Mouse (Mus musculus): ENCODE measurements at regions not wholly inside any gene's neighbourhood (a gene's known extent, or its start where the extent isn't known, plus 50 kb on each side); places are given as distances from the start of the nearest gene placed in this dataset.

- H3K9me3 ChIP-seq (ENCODE audit: control insufficient read depth, low read length): no peaks in the 10 kb centered on the region
- no peak overlapping the region for H3K4me3 ChIP-seq (ENCODE audit: low read depth, low read length)
- H3K36me3 ChIP-seq (ENCODE audit: control insufficient read depth, insufficient read depth, low read length): no peaks in the 10 kb centered on the region
- H3K4me1 ChIP-seq (replicated peaks; ENCODE audit: control insufficient read depth, insufficient read depth, low read length): no peaks in the 10 kb centered on the region
- ATAC-seq (ENCODE audit: low FRiP score) (no peak), DNase-seq (ENCODE audit: low spot score) (no peak)
- no peak overlapping the region for H3K4me2 ChIP-seq (replicated peaks; ENCODE audit: low read depth, low read length)
- no peak overlapping the region for H3K9ac ChIP-seq (ENCODE audit: low read depth, low read length)
- H3K27ac ChIP-seq (ENCODE audit: low read depth, low read length): no peak overlapping the region
- no peaks in the 10 kb centered on the region for H3K27me3 ChIP-seq (ENCODE audit: control insufficient read depth, insufficient read depth, low read length)
- 90% methylated on average over 16 of the region's 16 CpGs for WGBS
These were observed 72.2 kb downstream of the Ackr3 start for GRCm38 (mm10) chr1:90275786-90276520.

GRCm38 (mm10) chr1:90277486-90278255 is 73.9 kb downstream of the Ackr3 start:
- H3K27me3 ChIP-seq (ENCODE audit: control insufficient read depth, insufficient read depth, low read length): no peaks in the 10 kb centered on the region
- H3K4me3 ChIP-seq (ENCODE audit: low read depth, low read length): no peak overlapping the region
- no peak for DNase-seq (ENCODE audit: low spot score)
- no peak overlapping the region for H3K9ac ChIP-seq (ENCODE audit: low read depth, low read length)
- no peak for ATAC-seq (ENCODE audit: low FRiP score)
- WGBS: 89% methylated on average over 18 of the region's 18 CpGs
- no peaks in the 10 kb centered on the region for H3K36me3 ChIP-seq (ENCODE audit: control insufficient read depth, insufficient read depth, low read length)
- no peaks in the 10 kb centered on the region for H3K9me3 ChIP-seq (ENCODE audit: control insufficient read depth, low read length)
- H3K4me1 ChIP-seq (replicated peaks; ENCODE audit: control insufficient read depth, insufficient read depth, low read length): no peaks in the 10 kb centered on the region
- H3K27ac ChIP-seq (ENCODE audit: low read depth, low read length): no peak overlapping the region
- no peak overlapping the region for H3K4me2 ChIP-seq (replicated peaks; ENCODE audit: low read depth, low read length)

GRCm38 (mm10) chr1:90279066-90279839 is 75.5 kb downstream of the Ackr3 start:
- Histone ChIP-seq H3K27ac (ENCODE audit: low read depth, low read length) (no peak overlapping the region), H3K4me1 (replicated peaks; ENCODE audit: control insufficient read depth, insufficient read depth, low read length) (no peaks in the 10 kb centered on the region), H3K27me3 (ENCODE audit: control insufficient read depth, insufficient read depth, low read length) (no peaks in the 10 kb centered on the region), H3K4me2 (replicated peaks; ENCODE audit: low read depth, low read length) (no peak overlapping the region), H3K36me3 (ENCODE audit: control insufficient read depth, insufficient read depth, low read length) (no peaks in the 10 kb centered on the region), H3K9ac (ENCODE audit: low read depth, low read length) (no peak overlapping the region), H3K9me3 (ENCODE audit: control insufficient read depth, low read length) (no peaks in the 10 kb centered on the region), H3K4me3 (ENCODE audit: low read depth, low read length) (no peak overlapping the region)
- DNase-seq (ENCODE audit: low spot score) (no peak), ATAC-seq (ENCODE audit: low FRiP score) (no peak)
- WGBS: 79% methylated on average over 20 of the region's 20 CpGs

- Histone ChIP-seq H3K27ac (ENCODE audit: low read depth, low read length) (no peak overlapping the region), H3K4me1 (replicated peaks; ENCODE audit: control insufficient read depth, insufficient read depth, low read length) (peaks cover 1% of the 10 kb centered on the region; the same call in 1 of the 2 replicates), H3K4me3 (ENCODE audit: low read depth, low read length) (no peak overlapping the region), H3K9ac (ENCODE audit: low read depth, low read length) (no peak overlapping the region), H3K27me3 (ENCODE audit: control insufficient read depth, insufficient read depth, low read length) (no peaks in the 10 kb centered on the region), H3K36me3 (ENCODE audit: control insufficient read depth, insufficient read depth, low read length) (no peaks in the 10 kb centered on the region), H3K4me2 (replicated peaks; ENCODE audit: low read depth, low read length) (no peak overlapping the region), H3K9me3 (ENCODE audit: control insufficient read depth, low read length) (no peaks in the 10 kb centered on the region)
- WGBS: 77% methylated on average over 8 of the region's 8 CpGs
- ATAC-seq (ENCODE audit: low FRiP score): no peak
- DNase-seq (ENCODE audit: low spot score): no peak
These were observed 76.4 kb downstream of the Ackr3 start for GRCm38 (mm10) chr1:90280227-90280626.

- no peaks in the 10 kb centered on the region for H3K36me3 ChIP-seq (ENCODE audit: control insufficient read depth, insufficient read depth, low read length)
- H3K4me2 ChIP-seq (replicated peaks; ENCODE audit: low read depth, low read length): no peak overlapping the region
- no peaks in the 10 kb centered on the region for H3K9me3 ChIP-seq (ENCODE audit: control insufficient read depth, low read length)
- no peak overlapping the region for H3K27ac ChIP-seq (ENCODE audit: low read depth, low read length)
- 97% methylated on average over 1 of the region's 1 CpGs for WGBS
- H3K27me3 ChIP-seq (ENCODE audit: control insufficient read depth, insufficient read depth, low read length): no peaks in the 10 kb centered on the region
- ATAC-seq (ENCODE audit: low FRiP score) (no peak), DNase-seq (ENCODE audit: low spot score) (no peak)
- no peak overlapping the region for H3K4me3 ChIP-seq (ENCODE audit: low read depth, low read length)
- no peak overlapping the region for H3K9ac ChIP-seq (ENCODE audit: low read depth, low read length)
- H3K4me1 ChIP-seq (replicated peaks; ENCODE audit: control insufficient read depth, insufficient read depth, low read length): peaks cover 2% of the 10 kb centered on the region; the same call in 1 of the 2 replicates
These were observed 77.5 kb downstream of the Ackr3 start for GRCm38 (mm10) chr1:90281255-90281654.

- no peaks in the 10 kb centered on the region for H3K27me3 ChIP-seq (ENCODE audit: control insufficient read depth, insufficient read depth, low read length)
- no peak overlapping the region for H3K9ac ChIP-seq (ENCODE audit: low read depth, low read length)
- no peaks in the 10 kb centered on the region for H3K36me3 ChIP-seq (ENCODE audit: control insufficient read depth, insufficient read depth, low read length)
- H3K9me3 ChIP-seq (ENCODE audit: control insufficient read depth, low read length): no peaks in the 10 kb centered on the region
- peaks cover 2% of the 10 kb centered on the region; the same call in 1 of the 2 replicates for H3K4me1 ChIP-seq (replicated peaks; ENCODE audit: control insufficient read depth, insufficient read depth, low read length)
- DNase-seq (ENCODE audit: low spot score): no peak
- H3K4me3 ChIP-seq (ENCODE audit: low read depth, low read length): no peak overlapping the region
- H3K4me2 ChIP-seq (replicated peaks; ENCODE audit: low read depth, low read length): no peak overlapping the region
- 97% methylated on average over 6 of the region's 6 CpGs for WGBS
- no peak for ATAC-seq (ENCODE audit: low FRiP score)
- H3K27ac ChIP-seq (ENCODE audit: low read depth, low read length): no peak overlapping the region
These were observed 78.2 kb downstream of the Ackr3 start for GRCm38 (mm10) chr1:90281956-90282355.

GRCm38 (mm10) chr1:90282367-90282766 is 78.6 kb downstream of the Ackr3 start:
- Histone ChIP-seq H3K9me3 (ENCODE audit: control insufficient read depth, low read length) (no peaks in the 10 kb centered on the region), H3K4me2 (replicated peaks; ENCODE audit: low read depth, low read length) (no peak overlapping the region), H3K27ac (ENCODE audit: low read depth, low read length) (no peak overlapping the region), H3K4me3 (ENCODE audit: low read depth, low read length) (no peak overlapping the region), H3K27me3 (ENCODE audit: control insufficient read depth, insufficient read depth, low read length) (no peaks in the 10 kb centered on the region), H3K4me1 (replicated peaks; ENCODE audit: control insufficient read depth, insufficient read depth, low read length) (peaks cover 2% of the 10 kb centered on the region; the same call in 1 of the 2 replicates), H3K36me3 (ENCODE audit: control insufficient read depth, insufficient read depth, low read length) (no peaks in the 10 kb centered on the region), H3K9ac (ENCODE audit: low read depth, low read length) (no peak overlapping the region)
- 84% methylated on average over 8 of the region's 8 CpGs for WGBS
- ATAC-seq (ENCODE audit: low FRiP score) (no peak), DNase-seq (ENCODE audit: low spot score) (no peak)

- Histone ChIP-seq H3K4me1 (replicated peaks; ENCODE audit: control insufficient read depth, insufficient read depth, low read length) (peaks cover 2% of the 10 kb centered on the region; the same call in 1 of the 2 replicates), H3K36me3 (ENCODE audit: control insufficient read depth, insufficient read depth, low read length) (no peaks in the 10 kb centered on the region), H3K27ac (ENCODE audit: low read depth, low read length) (no peak overlapping the region), H3K4me3 (ENCODE audit: low read depth, low read length) (no peak overlapping the region), H3K9me3 (ENCODE audit: control insufficient read depth, low read length) (no peaks in the 10 kb centered on the region), H3K9ac (ENCODE audit: low read depth, low read length) (no peak overlapping the region), H3K27me3 (ENCODE audit: control insufficient read depth, insufficient read depth, low read length) (no peaks in the 10 kb centered on the region), H3K4me2 (replicated peaks; ENCODE audit: low read depth, low read length) (no peak overlapping the region)
- no peak for DNase-seq (ENCODE audit: low spot score)
- ATAC-seq (ENCODE audit: low FRiP score): no peak
- 37% methylated on average over 11 of the region's 11 CpGs for WGBS
These were observed 79.5 kb downstream of the Ackr3 start for GRCm38 (mm10) chr1:90283176-90283775.
